Mouse (Mus musculus) stomach, embryonic 14.5 days (tissue): ENCODE data around the gene Gldc. TPM values are rescaled to one million over a fixed set of nuclear protein-coding genes. Genes with fewer than 3 reads are reported as not detected.

ENCODE experiments used
- ATAC-seq: fragments of 200-750 bp; cut with Nextera tagmentation; 2 replicates; pipeline ENCODE4 v1.8.0; 2017; ENCODE audit warnings: low read depth, moderate TSS enrichment; ENCODE audit not compliant: insufficient number of reproducible peaks, insufficient read depth, low FRiP score
- H3K27ac ChIP-seq: fragments of 300-500 bp; sonication (generic); 2 replicates; pipeline ENCODE4 v1.5.1; 2014; ENCODE audit warnings: mild to moderate bottlenecking, low read length, moderate library complexity, mixed read lengths
- H3K27me3 ChIP-seq: fragments of 300-500 bp; sonication (generic); 2 replicates; pipeline ENCODE4 v1.6.1; 2014; ENCODE audit warnings: low read length, control low read depth, mixed read lengths; ENCODE audit not compliant: control insufficient read depth, insufficient read depth
- H3K36me3 ChIP-seq: fragments of 300-500 bp; sonication (generic); 2 replicates; pipeline ENCODE4 v1.6.1; 2014; ENCODE audit warnings: mild to moderate bottlenecking, control low read depth, low read length, moderate library complexity, mixed read lengths; ENCODE audit not compliant: control insufficient read depth, insufficient read depth
- H3K4me1 ChIP-seq: fragments of 300-500 bp; sonication (generic); 2 replicates; pipeline ENCODE4 v1.6.1; 2014; ENCODE audit warnings: low read length, control low read depth, mixed read lengths; ENCODE audit not compliant: control insufficient read depth, insufficient read depth
- H3K4me2 ChIP-seq: fragments of 300-500 bp; sonication (generic); replicated peaks from 2 replicates; pipeline ENCODE4 v1.6.1; 2014; ENCODE audit warnings: low read depth, low read length, control low read depth
- H3K4me3 ChIP-seq: fragments of 300-500 bp; sonication (generic); 2 replicates; pipeline ENCODE4 v1.5.1; 2014; ENCODE audit warnings: low read depth, low read length, control low read depth
- H3K9ac ChIP-seq: fragments of 300-500 bp; sonication (generic); replicated peaks from 2 replicates; pipeline ENCODE4 v1.6.1; 2014; ENCODE audit warnings: low read depth, mild to moderate bottlenecking, control low read depth, low read length, moderate library complexity, mixed read lengths
- H3K9me3 ChIP-seq: fragments of 300-500 bp; sonication (generic); 2 replicates; pipeline ENCODE4 v1.6.1; 2016; ENCODE audit warnings: low read depth, low read length, control low read depth; ENCODE audit not compliant: control insufficient read depth
- WGBS: fragments of 180-500 bp; shearing (Covaris S2); extraction: QIAGEN DNeasy Blood & Tissue Kit; methylation state at CpG from one replicate; pipeline ENCODE4 v1.1.7; 2014; 5-methylcytosine and 5-hydroxymethylcytosine counted together
- polyA plus RNA-seq: library from polyadenylated mRNA; unstranded; fragments of >200 nt; fragmentation: Nextera tagmentation; extraction: Ambion mirVana; gene quantifications from 2 replicates; pipeline ENCODE4 v1.2.1, GENCODE M21; 2014

Gldc gene
- polyA plus RNA-seq, 1 experiment from 2014 or later, result 3.7 TPM

GRCm38 (mm10) chr19:30151290-30151689 is 23.9 kb downstream of the Gldc start:
- Histone ChIP-seq H3K27me3 (no peaks in the 10 kb centered on the region), H3K9ac (no peak overlapping the region), H3K36me3 (no peaks in the 10 kb centered on the region), H3K4me1 (no peaks in the 10 kb centered on the region), H3K4me3 (no peak overlapping the region), H3K27ac (no peak overlapping the region), H3K9me3 (no peaks in the 10 kb centered on the region), H3K4me2 (no peak overlapping the region)
- 94% methylated on average over 10 of the region's 10 CpGs for WGBS
- no peak for ATAC-seq

GRCm38 (mm10) chr19:30149238-30149805 is 25.9 kb downstream of the Gldc start:
- Histone ChIP-seq H3K4me3 (no peak overlapping the region), H3K36me3 (no peaks in the 10 kb centered on the region), H3K9ac (no peak overlapping the region), H3K4me1 (no peaks in the 10 kb centered on the region), H3K27me3 (no peaks in the 10 kb centered on the region), H3K9me3 (no peaks in the 10 kb centered on the region), H3K4me2 (no peak overlapping the region), H3K27ac (no peak overlapping the region)
- WGBS, result 69% methylated on average over 6 of the region's 6 CpGs
- no peak for ATAC-seq

DNA sequence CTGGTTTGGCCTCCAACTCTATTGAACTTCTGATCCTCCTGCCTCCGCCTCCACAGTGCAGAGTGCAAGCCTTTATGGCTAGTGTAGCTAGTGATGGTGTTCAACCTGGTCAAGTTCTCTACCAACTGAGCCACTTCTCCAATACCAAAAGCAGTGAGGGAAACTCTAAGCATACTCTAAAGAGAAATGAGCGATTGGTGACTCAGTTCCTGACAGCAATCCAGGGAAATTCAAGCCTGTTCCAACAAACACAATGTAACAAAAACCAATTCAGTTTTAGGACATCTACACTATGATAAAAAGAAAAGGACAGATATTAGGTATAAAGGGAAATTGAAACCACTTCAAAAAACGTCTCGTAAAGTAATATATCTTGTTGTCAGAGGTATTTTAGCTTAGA is 27.9 kb downstream of the Gldc start:
- ATAC-seq, result no peak
- Histone ChIP-seq H3K27ac (no peak overlapping the region), H3K9ac (no peak overlapping the region), H3K4me2 (no peak overlapping the region), H3K4me3 (no peak overlapping the region), H3K9me3 (no peaks in the 10 kb centered on the region), H3K36me3 (no peaks in the 10 kb centered on the region), H3K4me1 (no peaks in the 10 kb centered on the region), H3K27me3 (no peaks in the 10 kb centered on the region)
- WGBS, result 88% methylated on average over 4 of the region's 4 CpGs

DNA sequence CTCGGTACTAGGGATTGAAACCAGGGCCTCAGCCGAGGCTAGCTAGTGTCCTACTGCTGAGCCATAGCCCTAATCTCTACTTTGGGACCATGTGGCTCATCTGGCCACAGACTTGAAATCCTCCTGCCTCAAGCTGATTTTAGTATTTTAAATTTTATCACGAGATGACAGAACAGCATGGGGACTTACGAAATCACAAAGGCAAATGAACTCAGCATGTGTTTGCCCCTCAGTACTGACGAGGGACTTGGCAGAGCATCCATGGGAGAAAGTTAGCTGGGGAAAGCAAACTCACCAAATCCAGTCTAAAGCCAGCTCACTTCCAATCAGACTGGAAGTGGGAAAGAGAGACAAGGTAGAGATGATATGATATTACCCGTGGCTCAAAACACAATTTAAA is 28.5 kb downstream of the Gldc start:
- H3K9ac ChIP-seq, result no peak overlapping the region
- H3K27me3 ChIP-seq, result no peaks in the 10 kb centered on the region
- no peak overlapping the region for H3K4me2 ChIP-seq
- 81% methylated on average over 6 of the region's 6 CpGs for WGBS
- H3K36me3 ChIP-seq, result no peaks in the 10 kb centered on the region
- H3K27ac ChIP-seq, result no peak overlapping the region
- ATAC-seq, result no peak
- no peaks in the 10 kb centered on the region for H3K4me1 ChIP-seq
- no peak overlapping the region for H3K4me3 ChIP-seq
- no peaks in the 10 kb centered on the region for H3K9me3 ChIP-seq

- no peaks in the 10 kb centered on the region for H3K36me3 ChIP-seq
Observed at GRCm38 (mm10) chr19:30145106-30145505, 30.1 kb downstream of the Gldc start.

GRCm38 (mm10) chr19:30136308-30136707 is 38.9 kb downstream of the Gldc start:
- Histone ChIP-seq H3K9ac (no peak overlapping the region), H3K4me2 (no peak overlapping the region), H3K27me3 (no peaks in the 10 kb centered on the region), H3K4me3 (no peak overlapping the region), H3K27ac (no peak overlapping the region), H3K36me3 (no peaks in the 10 kb centered on the region), H3K9me3 (no peaks in the 10 kb centered on the region), H3K4me1 (no peaks in the 10 kb centered on the region)
- 71% methylated on average over 1 of the region's 1 CpGs for WGBS
- ATAC-seq, result no peak

More at GRCm38 (mm10) chr19:30145106-30145505, 30.1 kb downstream of the Gldc start:
- no peaks in the 10 kb centered on the region for H3K4me1 ChIP-seq
- H3K9ac ChIP-seq, result no peak overlapping the region
- H3K4me3 ChIP-seq, result no peak overlapping the region
- H3K27ac ChIP-seq, result no peak overlapping the region
- no peaks in the 10 kb centered on the region for H3K27me3 ChIP-seq
- ATAC-seq, result no peak
- H3K4me2 ChIP-seq, result no peak overlapping the region
- no peaks in the 10 kb centered on the region for H3K9me3 ChIP-seq
- WGBS, result 92% methylated on average over 4 of the region's 4 CpGs

GRCm38 (mm10) chr19:30128177-30128576 is 47.1 kb downstream of the Gldc start:
- Histone ChIP-seq H3K4me2 (no peak overlapping the region), H3K9ac (no peak overlapping the region), H3K36me3 (no peaks in the 10 kb centered on the region), H3K4me3 (no peak overlapping the region), H3K27me3 (no peaks in the 10 kb centered on the region), H3K9me3 (no peaks in the 10 kb centered on the region), H3K4me1 (no peaks in the 10 kb centered on the region), H3K27ac (no peak overlapping the region)
- ATAC-seq, result no peak
- whole genome bisulfite sequencing, result 60% methylated on average over 4 of the region's 4 CpGs

DNA sequence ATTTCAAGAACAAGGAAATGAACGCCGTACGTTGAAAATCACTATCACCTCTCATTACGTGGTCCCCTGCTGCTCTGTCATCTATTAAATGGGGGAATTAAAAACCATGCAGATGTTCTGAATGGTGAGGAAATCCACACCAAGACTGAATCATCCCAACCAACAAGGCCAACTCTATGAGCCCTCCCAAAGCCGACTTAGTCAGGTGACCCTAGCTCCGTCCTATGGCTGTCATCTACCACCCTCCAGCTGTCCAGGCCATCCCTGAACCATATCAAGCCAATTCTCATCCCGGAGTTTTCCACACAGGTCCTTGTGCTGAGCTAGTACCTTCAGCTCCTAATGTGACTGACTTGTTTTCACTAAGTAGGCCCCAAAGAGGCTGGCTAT is 49.6 kb downstream of the Gldc start:
- Histone ChIP-seq H3K27me3 (no peaks in the 10 kb centered on the region), H3K27ac (peak overlapping the region; percentile 33; the same call in 1 of the 2 replicates), H3K36me3 (no peaks in the 10 kb centered on the region), H3K4me1 (no peaks in the 10 kb centered on the region), H3K9ac (no peak overlapping the region), H3K4me3 (no peak overlapping the region), H3K4me2 (no peak overlapping the region), H3K9me3 (no peaks in the 10 kb centered on the region)
- WGBS, result 82% methylated on average over 7 of the region's 7 CpGs
- no peak for ATAC-seq

GRCm38 (mm10) chr19:30124999-30125669 is 50.1 kb downstream of the Gldc start:
- H3K27me3 ChIP-seq, result no peaks in the 10 kb centered on the region
- H3K4me1 ChIP-seq, result no peaks in the 10 kb centered on the region
- H3K9ac ChIP-seq, result no peak overlapping the region
- no peaks in the 10 kb centered on the region for H3K9me3 ChIP-seq
- no peak overlapping the region for H3K4me3 ChIP-seq
- 58% methylated on average over 7 of the region's 7 CpGs for WGBS
- peak overlapping the region; percentile 55; the same call in 1 of the 2 replicates for H3K27ac ChIP-seq
- no peaks in the 10 kb centered on the region for H3K36me3 ChIP-seq
- H3K4me2 ChIP-seq, result no peak overlapping the region
- peak; percentile 88 for ATAC-seq
